Mouse (Mus musculus) heart, postnatal 10 days (tissue): Measurements from ENCODE around the gene Syt1. TPM values are rescaled to one million over a fixed set of nuclear protein-coding genes. Genes with fewer than 3 reads are reported as not detected.

ENCODE experiments used
- DNase-seq, 2 experiments: peaks; one replicate each; pipeline ENCODE4 v3.0.0; 2021
- intact Hi-C: fragments of 180-260 bp; cut with DNase I; formaldehyde crosslinking; loops from one replicate; pipeline ENCODE4 v1.15.1; 2025
- total RNA-seq, 2 experiments: library from RNA; stranded (reverse); gene quantifications; 2 replicates each; pipeline ENCODE4 v1.2.3; 2021

Syt1 gene
- total RNA-seq, 2 experiments from 2014 or later: 0.07 TPM

DNA sequence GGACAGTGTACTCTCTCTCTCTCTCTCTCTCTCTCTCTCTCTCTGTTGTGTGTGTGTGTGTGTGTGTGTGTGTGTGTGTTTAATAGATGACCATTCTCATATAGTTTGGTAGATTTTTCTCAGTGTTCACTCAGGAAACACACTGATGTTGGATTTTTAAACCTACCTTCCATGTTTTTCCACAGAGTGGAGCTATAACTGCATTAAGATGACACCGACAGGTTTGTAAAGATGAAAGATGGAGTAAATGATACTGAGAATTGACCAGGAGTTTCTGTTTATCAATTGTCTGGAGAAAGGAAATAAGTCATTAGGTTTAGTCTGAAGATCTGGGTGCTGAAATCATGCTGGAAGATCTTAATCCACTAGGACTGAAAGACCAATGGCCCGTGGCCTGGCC lies 554.9 kb downstream of the Syt1 start:
- intact Hi-C loops: no loop called here
- no peak for DNase-seq

- intact Hi-C loops: no loop called here
- no peak for DNase-seq
Measured at GRCm38 (mm10) chr10:108455204-108455603, 555.6 kb downstream of the Syt1 start.

GRCm38 (mm10) chr10:108454691-108455117 lies 556.1 kb downstream of the Syt1 start:
- intact Hi-C loops: no loop called here
- DNase-seq: peak in 1 of 2 experiments; percentile 23

- intact Hi-C loops: no loop called here
- peak in 1 of 2 experiments; percentile 15 for DNase-seq
Measured at GRCm38 (mm10) chr10:108453561-108453960, 557.2 kb downstream of the Syt1 start.

DNA sequence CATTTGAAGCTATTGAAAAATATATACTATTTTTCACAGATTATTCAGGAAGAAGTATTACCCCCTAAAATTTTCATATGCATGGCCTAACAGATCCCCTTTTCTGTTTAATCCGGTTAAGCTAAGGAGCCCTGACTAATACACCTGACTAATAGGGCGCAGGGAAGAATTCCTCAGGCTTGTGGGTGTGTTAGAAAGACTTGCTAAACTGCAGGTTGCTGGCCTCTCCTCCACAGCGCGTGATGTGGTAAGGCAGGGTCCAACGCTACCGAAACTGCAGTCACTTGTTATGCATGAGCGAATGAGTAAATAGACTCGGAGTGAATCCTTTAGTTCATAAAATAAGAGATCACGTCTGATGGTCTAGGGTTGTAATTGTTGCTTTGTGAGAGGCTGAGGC lies 558.4 kb downstream of the Syt1 start:
- intact Hi-C loops: no loop called here
- DNase-seq: no peak

GRCm38 (mm10) chr10:108451516-108451915 lies 559.3 kb downstream of the Syt1 start:
- intact Hi-C loops: no loop called here
- no peak for DNase-seq

DNA sequence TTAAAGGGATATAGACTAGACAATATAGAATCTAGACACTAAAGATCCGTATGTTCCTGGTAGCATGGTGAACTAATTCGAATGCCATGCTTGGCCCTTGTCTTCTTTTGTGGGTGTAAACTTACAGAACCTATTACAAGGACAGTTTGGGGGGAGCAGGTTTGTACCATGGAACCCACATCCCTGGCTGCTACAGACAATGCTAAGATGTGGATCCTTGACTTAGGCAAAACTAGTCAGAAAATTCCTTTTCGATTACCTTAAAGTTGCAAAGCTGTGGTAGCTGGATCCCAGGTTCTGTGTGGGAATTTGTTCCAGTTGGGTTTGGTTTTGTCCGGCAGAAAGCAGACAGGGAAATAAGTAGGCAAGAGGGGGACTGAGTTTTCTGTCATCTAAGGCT lies 560.4 kb downstream of the Syt1 start:
- no peak for DNase-seq
- intact Hi-C loops: no loop called here

- peak; percentile 27 to 36 for DNase-seq
- intact Hi-C loops: loop anchor here (2.0 to 5.0 kb wide), 4 partner anchors 116 to 591 kb away; partner anchors contain the start of gene Pawr
Measured at GRCm38 (mm10) chr10:108448421-108448820, 562.4 kb downstream of the Syt1 start.
